Mouse (Mus musculus) cerebellum, postnatal 4 days (tissue): ENCODE results near the gene Hdac6.

Source experiments
- DNase-seq, 2 experiments: peaks; one replicate each; pipeline ENCODE4 v3.0.0; 2022; ENCODE audit warnings: low spot score in 2 of 2, mixed read lengths in 1 of 2

Gene Hdac6

GRCm38 (mm10) chrX:7947108-7947899 lies at the start of gene Hdac6:
Gene Hdac6, minus strand, starts transcription at chrX:7947889.
- peak in 1 of 2 experiments; percentile 15 for DNase-seq

- no peak for DNase-seq
These were observed 45.5 kb upstream of the Hdac6 start for GRCm38 (mm10) chrX:7993068-7993735.

- DNase-seq: no peak
These were observed 44.8 kb upstream of the Hdac6 start for GRCm38 (mm10) chrX:7992379-7993067.

- no peak for DNase-seq
These were observed 33.7 kb upstream of the Hdac6 start for GRCm38 (mm10) chrX:7981368-7981767.

GRCm38 (mm10) chrX:7977892-7978291 lies 30.2 kb upstream of the Hdac6 start, which contains the start of gene Gata1:
Gene Gata1, minus strand, starts transcription at chrX:7978071.
- no peak for DNase-seq

GRCm38 (mm10) chrX:7971292-7971691 lies 23.6 kb upstream of the Hdac6 start:
- no peak for DNase-seq

GRCm38 (mm10) chrX:7968899-7969298 lies 21.2 kb upstream of the Hdac6 start:
- no peak for DNase-seq

GRCm38 (mm10) chrX:7968226-7968625 lies 20.5 kb upstream of the Hdac6 start:
- no peak for DNase-seq

- DNase-seq: no peak
These were observed 20.0 kb upstream of the Hdac6 start for GRCm38 (mm10) chrX:7967596-7968201.

- DNase-seq: no peak
These were observed 18.5 kb upstream of the Hdac6 start for GRCm38 (mm10) chrX:7966161-7966560.

GRCm38 (mm10) chrX:7963829-7964626 lies 16.3 kb upstream of the Hdac6 start:
- no peak for DNase-seq

- DNase-seq: no peak
These were observed 11.2 kb upstream of the Hdac6 start for GRCm38 (mm10) chrX:7958868-7959267.

GRCm38 (mm10) chrX:7950091-7950490 lies 2.4 kb upstream of the Hdac6 start:
- no peak for DNase-seq

GRCm38 (mm10) chrX:7947900-7948492 lies 307 bp upstream of the Hdac6 start:
- peak; percentile 66 to 86 for DNase-seq

- no peak for DNase-seq
These were observed 2.1 kb downstream of the Hdac6 start for GRCm38 (mm10) chrX:7945618-7946017.

GRCm38 (mm10) chrX:7937667-7938066 lies 10.0 kb downstream of the Hdac6 start:
- no peak for DNase-seq

- DNase-seq: no peak
These were observed 10.8 kb downstream of the Hdac6 start for GRCm38 (mm10) chrX:7936874-7937273.

GRCm38 (mm10) chrX:7928270-7928790 lies 19.4 kb downstream of the Hdac6 start, which contains the start of gene Eras:
Gene Eras, minus strand, starts transcription at chrX:7928607.
- no peak for DNase-seq

- no peak for DNase-seq
These were observed 20.6 kb downstream of the Hdac6 start for GRCm38 (mm10) chrX:7927116-7927515.

GRCm38 (mm10) chrX:7926266-7926665 lies 21.4 kb downstream of the Hdac6 start:
- no peak for DNase-seq
